Mouse (Mus musculus) spleen, adult 18-20 months (tissue): ENCODE measurements around the gene 9330182O14Rik.
A peak's percentile ranks its signal among the peaks of the same experiment; 100 is the strongest.

ENCODE experiments used
- DNase-seq, 2 experiments: peaks; one replicate each; pipeline ENCODE4 v3.0.0; 2022; ENCODE audit warnings: mixed read lengths in 2 of 2

9330182O14Rik gene

DNA sequence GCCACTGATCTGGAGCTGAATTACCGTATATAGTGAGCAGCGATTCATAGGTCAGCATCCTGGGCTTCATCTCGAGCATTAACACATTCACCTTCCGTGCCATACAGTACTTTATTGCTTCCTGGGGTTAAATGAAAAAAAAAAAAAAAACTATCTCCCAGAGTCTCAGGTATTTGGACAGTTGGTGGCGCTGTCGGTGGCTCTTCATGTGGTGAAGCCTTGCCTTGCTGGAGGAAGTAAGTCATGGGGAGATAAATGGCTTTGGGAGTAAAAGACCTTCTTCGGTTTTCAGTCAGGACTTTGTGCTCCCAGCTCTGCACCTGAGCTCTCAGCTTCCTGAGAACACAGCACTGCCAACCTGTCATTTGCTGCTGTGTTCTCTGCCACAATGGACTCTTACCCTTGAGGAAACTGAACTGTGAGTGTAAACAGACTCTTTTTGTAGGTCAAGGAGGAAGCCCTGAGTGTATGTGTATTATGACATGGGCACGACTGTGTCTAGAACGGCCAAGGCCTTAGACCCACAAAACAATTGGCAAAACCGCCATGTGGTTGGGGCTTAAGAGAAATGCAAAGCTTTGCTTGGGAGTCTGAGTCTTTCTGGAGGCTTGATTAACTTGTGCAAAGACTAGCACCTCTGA is at the start of gene 9330182O14Rik:
Gene 9330182O14Rik (plus strand): TSS at position 214 of the 641 bp plus-strand sequence.
- no peak for DNase-seq

DNA sequence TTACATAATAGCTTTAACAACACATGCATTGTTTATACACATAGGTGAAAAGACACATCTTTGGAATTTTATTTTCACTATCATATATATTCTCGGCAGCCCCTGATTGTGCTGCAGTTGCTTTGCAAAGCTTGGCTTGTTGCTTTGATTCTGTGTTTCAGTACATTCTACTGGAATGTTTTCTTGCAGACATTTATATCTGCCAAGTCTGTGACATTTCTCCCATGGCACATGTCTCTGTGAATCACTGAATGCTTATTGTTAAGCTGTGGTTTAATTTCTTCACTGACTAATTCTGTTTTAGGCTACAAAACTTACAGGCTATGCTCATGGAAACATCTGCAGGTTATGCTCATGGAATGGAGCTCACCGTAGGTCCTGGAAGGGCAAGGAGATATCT is 30.9 kb upstream of the 9330182O14Rik start:
- DNase-seq: no peak

DNA sequence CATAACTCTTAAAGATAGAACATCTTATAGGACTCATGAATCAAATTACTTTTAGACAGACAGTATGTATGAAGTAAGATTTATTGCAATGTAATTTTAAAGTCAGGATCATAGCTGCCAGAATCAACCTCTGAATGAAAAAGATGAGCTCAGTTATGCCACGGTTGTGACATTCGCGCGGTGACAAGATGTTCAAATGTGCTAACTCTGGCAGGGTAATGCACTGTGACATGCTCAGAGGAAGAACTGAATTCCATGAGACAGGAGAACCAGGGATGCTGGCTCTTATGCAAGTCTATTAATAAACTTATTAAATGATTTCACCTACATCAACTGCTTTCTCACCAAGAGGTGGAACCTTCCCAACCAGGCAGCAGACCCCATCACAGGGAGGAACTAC is 28.5 kb upstream of the 9330182O14Rik start:
- DNase-seq: no peak

DNA sequence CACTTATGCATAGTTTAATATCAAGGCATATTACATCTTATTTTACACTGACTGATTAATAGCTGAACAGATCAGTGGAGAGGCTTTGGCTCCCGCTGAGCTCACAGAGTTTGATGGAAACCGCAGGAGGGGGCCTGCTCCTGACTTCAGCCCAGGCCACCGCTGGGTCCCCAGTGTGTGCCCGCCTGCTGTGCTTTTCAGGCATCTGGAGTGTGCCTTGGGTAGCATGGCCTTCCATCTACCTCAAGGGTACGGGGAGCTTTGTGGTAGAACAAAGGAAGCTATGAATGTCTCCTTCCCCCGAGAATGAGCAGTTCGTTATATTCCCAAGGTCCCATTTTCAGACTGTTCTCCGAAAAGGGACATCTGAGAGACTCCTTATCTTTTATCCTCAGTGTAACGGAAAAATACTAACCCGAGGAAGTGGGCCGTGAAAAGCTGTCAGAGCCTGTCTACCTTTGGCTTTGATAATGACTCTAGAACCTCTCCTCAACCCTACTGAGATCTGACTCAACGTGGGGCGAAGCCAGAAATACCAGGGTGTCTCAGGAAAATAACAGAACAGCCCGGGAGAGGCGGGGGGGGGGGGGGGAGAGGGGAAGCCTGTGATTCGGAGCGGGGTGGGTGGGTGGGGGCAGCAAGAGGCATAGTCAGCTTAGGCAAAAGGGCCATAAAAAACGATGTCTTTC is 20.1 kb upstream of the 9330182O14Rik start:
- no peak for DNase-seq

DNA sequence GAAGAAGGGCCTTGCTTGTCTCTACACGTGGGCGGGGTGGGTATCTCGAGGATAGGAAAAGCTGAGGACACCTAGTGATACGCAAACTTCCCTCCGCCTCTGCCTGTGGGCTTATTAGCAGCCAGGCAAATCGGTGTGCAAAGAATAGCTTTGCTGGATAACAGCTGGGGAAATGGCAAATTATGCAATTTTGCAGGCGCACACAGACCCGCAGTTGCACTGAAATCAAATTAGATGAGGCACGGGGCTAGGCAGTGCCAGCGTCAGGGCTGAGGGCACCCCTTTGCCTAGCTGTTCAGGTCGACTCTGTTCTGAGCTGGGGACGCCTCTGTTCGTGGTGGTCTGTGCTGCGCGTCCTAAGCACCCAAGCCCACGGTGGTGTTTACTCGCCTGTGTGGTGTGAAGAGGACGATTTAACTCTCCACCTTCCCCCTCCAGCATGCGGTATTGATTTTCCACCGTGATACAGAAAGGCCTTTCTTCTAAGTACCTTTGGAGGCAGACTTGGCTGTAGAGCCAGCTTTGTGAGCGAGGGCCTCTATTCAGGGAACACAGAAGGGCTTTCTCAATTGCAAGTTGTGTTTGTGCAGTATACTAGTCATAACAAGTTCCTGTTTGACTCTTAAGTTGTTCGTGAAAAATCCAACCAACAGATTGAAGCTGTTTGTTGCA is 19.4 kb upstream of the 9330182O14Rik start:
- no peak for DNase-seq

DNA sequence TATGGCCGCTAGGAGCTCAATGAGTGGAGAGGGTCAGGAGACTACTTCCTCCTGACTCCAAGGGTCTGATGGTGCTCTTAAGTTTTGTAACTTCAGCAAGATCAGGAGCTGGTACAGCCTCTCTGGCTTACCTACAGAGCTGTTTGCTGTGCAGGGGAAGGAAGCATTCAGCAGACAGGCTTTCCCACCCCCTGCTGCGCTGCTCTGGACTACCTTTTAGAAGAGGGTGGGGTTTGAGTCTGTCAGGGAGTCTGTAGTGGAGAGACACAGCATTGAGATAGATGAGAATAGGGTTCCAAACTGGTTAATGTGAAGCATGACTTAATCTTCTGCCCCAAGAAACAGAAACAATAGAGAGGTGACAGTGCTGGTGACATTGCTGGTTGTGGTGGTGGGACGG is 17.8 kb upstream of the 9330182O14Rik start:
- DNase-seq: no peak

DNA sequence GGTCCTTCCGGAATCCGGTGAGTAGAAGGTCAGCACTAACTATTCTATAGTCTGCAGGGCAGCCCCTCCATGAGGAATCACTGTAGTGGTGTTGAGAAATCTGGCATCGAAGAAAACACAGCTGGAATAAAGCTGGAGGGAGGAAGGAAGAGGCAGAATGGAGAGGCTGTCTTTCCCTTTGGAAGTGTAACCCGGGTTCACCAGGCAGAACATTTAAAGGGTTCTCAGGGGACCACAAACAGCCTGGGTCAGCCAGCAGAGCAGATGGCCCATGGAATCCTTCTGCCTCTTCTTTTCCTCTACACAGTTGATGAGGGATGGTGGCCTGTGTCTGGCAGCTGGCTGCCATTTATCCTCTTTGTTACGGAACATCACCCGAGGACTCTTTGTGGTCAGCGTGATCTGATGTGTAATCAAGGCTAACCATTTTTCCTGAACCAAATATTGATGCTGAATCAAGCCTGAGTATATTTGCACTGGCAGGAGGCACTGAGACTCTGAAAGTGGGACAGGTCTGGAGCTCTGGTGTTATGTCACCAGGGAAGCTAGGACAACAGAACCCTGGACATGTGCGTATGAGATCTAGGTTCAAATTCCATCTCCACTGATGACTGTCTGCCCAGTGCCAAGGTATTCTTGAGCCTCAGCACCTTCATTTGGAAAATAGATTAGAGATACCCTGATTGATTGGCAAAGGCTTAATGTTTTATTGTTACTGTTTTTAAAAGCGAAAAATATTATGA is 9.8 kb upstream of the 9330182O14Rik start:
- no peak for DNase-seq

DNA sequence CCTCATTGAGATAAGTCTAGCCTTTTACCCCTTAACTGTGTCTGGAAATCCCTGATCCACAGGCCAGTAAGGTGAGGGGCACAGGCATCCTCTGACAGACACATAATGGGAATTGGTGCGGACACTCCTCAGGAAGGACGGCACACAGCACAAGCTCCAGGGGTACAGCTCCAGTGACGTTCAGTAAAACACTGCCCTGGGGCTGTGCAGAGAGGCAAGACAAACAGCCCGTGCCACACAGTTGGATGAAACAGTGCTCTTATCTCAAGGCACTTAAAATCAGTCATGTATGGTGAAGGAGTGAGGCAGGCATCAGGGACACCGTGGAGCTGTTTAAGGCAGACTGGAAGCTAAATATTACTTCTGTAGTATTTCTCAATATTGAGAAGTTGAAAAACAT is 4.7 kb upstream of the 9330182O14Rik start:
- no peak for DNase-seq

DNA sequence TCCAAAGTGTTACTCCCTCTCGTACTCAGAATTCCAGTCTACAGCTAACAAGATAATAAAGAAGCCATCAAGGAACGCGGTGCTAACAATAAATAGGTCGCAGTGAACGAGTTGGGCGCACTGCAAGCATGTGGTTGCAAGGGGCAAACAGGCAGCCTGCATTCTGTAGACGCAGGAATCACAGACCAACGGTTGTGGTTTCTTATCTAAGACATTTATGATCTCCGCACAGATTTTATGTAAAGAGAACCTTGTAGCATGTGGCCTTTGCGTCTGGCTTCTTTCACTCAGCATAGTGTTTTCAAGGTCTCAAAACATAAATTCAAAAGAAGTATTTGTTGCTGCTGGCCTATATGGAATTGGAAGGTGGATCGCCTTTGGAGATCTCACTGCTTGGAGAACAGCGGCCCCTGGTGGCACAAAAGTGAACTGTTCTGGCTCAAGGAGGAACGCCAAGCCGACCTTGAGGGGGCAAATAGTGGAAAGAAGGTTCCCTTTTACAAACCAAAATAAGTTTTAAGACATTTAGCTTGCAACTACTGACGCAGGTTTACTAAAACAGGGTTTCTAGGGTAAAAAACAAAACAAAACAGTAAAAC is 3.2 kb upstream of the 9330182O14Rik start:
- peak; percentile 14 to 64 for DNase-seq

DNA sequence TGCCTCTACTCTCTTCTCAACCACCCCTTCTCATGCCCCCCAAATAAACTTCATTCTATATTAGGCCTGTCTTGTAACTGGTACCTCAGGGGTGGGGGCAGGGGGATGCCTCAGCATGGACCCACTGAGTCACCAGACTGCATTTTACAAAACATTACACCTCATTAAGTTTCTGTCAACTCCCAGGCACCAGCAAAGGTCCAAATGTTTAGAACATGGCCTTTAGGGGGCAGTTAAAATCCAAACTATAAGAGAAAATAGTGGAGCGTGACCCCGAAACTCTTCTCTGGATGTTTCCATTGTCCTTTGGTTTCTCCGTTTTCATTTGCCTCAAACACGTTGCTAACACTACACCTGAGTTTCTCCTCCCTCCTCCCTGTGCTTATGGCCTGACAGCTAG is 1.8 kb upstream of the 9330182O14Rik start:
- DNase-seq: no peak

DNA sequence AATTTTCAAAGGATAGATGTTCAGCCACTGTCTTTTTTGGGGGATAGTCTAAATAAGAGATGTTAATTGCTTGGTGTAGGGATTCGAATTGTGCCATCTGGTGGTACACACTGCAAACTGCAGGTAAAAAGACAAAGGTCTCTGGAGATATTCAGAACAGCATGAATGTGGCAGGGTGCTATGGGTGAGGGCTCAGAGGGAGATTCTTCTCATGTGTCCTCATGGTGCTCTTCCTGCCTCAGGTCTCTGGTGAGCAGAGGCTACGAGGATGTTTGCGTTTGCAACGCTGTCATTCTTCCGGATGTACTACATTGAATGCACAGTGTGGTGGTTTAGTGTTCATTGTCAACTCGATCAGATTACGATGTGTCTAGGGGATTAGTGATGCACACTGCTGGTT is 10.1 kb downstream of the 9330182O14Rik start:
- no peak for DNase-seq

DNA sequence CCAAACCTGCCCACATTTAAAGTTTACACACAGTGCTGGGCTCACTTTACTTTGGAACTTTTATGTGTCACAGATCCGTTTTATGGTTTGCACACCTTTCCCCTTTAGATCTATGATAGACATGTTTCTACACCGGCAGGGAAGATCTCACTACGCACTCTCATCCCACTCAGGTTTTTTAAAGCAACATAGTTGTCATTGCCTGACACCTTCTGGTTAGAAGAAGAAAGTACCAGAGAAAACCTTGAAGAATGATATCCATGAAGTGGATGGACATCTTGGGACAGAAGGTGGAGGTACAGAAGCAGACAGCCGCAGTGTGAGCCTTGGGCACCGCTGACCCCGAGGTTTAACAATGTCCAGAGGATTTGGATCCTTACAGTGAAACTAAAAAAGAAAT is 23.5 kb downstream of the 9330182O14Rik start:
- no peak for DNase-seq

DNA sequence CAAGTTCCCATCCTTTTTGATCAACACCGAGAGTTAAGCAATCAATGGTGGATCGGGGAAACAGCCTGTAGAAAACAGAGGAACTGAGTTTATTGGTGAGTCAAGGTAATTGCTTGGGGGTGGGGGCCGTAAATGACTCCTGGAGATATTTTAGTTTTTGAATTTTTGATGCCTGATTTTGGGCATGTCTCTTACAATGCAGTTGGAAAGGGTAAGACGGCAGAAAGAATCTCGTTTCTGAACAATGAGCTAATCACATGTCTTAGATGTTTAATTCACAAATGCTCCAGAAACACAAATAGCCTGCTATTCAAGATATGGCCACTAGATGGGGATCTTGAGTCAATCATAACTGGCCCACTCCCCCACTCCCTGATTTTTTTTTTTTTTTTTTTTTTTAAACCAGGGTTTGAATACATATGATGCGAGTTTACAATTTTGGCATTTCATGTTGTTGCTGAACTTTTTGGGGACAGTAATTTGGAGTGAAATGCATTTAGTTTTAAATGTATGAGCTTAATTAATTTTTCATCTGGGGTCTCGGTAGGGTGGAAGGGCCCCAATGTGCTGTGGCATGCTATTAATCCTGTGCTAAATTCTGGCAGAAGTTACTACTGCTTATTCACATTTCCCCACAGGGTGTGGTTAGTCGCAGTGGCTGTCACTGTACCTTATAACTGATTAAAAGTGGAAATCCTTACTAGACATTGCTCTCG is 32.6 kb downstream of the 9330182O14Rik start:
- DNase-seq: no peak

DNA sequence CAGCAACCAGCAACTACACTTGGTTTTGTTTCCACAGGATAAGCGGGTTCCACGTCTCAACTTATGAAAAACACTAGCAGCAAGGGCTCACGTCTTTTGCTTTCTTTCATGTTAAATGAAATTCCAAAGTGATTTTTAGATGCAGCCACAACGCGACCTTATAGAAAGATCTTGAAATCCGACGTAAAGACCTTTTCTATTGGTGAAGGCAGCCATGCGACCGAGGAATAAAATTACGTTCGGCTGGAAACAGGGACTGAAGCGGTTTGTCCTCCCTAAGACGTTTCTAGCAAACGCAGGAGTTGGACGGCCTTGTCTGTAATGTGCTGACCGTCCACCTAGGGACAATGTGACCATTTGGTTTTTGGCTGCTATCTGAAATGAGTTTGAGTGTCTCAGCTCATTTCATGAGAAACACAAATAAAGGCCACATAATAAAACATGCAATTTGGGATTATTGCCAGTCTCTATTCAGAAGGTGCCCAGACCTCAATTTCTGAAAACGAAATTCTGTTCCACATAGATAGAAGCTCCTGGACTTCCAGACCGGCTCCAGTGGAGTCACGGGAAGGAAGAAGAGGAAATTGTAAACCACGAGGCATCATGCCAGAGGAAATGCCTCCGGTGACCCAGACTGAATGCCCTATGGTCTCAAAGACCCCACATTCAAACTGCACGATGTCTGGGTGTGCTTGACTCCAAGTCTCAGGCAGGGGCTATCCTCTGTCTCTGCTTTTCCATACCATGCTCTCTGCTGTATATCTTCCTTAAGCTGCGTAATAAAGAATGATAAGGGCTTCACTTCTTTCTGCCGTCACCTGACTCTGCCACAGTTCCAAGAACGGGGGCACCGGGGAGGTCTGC is 33.3 kb downstream of the 9330182O14Rik start:
- no peak for DNase-seq

DNA sequence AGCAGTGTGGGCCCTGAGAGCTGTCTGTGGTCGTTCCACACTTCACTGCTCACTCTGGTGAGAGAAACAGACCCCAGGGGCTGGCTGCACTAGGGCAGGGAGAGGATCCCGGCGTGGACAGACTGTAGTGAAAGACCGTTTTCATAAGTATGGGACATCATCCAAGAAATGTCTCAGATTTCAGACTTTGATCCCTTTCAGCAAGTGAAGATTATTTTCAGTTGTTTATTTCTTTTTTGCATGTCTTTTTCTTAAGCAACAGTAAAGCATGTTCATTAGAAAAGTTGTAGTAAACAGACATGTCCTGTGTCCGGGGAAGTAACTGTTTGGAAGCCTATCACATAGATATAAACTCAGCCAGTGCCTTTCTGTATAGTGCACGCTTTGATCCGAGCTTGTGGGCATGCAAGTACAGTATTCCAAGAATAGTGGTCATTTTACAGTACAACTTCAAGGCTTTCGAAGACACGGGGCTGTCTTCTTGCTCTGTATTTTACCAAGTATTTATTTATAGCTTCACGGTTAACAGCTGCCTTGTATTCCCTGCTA is 34.0 kb downstream of the 9330182O14Rik start:
- DNase-seq: no peak

DNA sequence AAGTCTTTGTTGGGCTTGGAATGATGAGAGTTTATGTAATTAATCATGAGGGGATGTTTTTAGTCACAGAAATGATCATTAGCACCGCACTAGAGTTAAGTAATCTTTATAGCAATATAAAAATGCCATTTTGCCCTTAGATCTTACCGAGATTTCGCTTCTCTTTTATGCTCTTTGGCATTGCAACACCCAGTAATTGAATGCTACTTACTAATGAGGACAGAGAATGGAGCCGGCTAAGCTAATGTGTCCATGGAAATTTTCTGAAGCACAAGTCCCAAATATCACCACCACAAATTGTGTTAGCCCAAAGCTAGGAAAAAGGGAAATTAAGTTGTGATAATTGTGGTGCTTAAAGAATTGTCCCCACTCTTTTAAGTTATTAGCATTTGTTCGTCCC is 34.9 kb downstream of the 9330182O14Rik start:
- no peak for DNase-seq

DNA sequence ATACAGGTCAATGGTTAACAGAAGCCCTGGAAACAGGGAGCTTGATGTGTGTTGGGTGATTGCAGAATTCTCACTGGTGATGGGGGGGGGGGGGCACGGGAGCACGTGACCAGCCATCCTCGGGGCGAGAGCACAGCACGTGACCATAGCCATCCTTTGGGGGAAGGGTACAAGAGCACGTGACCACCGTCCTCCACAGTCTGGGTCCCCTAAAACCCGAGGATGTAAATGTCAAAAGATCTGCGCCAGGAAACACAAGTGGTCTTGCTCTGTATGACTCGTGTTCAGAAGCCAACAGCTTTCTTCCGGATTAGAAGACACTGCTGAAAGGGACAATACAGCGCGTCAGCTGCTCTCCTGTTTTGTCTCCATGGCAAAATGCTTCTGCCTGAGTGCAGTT is 35.5 kb downstream of the 9330182O14Rik start:
- no peak for DNase-seq

DNA sequence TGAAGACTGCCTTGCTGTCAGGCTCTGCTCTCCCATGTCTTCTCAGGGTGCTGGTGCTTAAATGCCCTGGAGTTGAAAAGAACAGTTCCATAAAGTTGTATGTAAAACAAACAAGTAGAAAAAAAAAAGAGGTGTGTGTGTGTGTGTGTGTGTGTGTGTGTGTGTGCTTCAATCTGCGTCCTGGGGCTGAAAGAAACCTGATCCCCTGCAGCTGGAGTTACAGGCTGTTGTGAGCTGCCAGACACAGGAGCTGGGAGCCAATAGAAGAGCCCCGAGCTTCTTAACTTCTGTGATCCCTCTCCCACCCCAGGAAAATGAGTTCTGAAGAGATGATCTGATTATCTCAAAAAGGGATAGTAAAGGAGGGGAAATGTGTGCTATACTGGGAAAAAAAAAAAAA is 45.3 kb downstream of the 9330182O14Rik start:
- DNase-seq: no peak

DNA sequence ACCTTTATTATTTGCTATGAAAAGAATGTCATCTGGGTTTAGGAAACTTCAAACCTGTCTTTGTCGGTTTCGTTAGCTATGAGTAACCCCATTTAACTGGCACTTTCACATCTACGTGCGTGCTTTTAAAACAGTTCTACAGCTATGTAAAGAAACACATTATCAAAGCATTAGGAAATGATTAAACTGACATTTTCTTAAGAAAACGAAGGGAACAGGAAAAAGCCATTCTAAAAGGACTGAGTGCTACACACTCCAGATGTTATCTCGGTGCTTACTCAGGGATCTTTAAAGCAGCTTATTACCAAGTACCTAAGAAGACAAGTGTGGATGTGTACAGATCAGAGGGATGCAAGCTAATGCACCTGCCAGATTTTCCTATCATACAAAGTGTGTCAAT is 52.9 kb downstream of the 9330182O14Rik start:
- no peak for DNase-seq
